Mouse (Mus musculus) kidney, postnatal 0 days (tissue): Measurements from ENCODE around the gene Olfr171. TPM values are rescaled to one million over a fixed set of nuclear protein-coding genes. Genes with fewer than 3 reads are reported as not detected.
"Not testable (repeated sequence)": the region's sequence is repeated elsewhere in the genome, so short reads cannot be mapped to it uniquely, and the experiment has no call there.

Experiments
- ATAC-seq: fragments of 200-750 bp; cut with Nextera tagmentation; replicated peaks from 2 replicates; pipeline ENCODE4 v1.8.0; 2017; ENCODE audit warnings: low read depth, moderate number of reproducible peaks, moderate TSS enrichment, moderate library complexity; ENCODE audit not compliant: low FRiP score
- DNase-seq: peaks from one replicate; pipeline ENCODE4 v3.0.0-alpha.2; 2016; ENCODE audit warnings: low spot score
- H3K27ac ChIP-seq: fragments of 300-500 bp; sonication (generic); 2 replicates; pipeline ENCODE4 v1.5.1; 2014; ENCODE audit warnings: mild to moderate bottlenecking
- H3K27me3 ChIP-seq: fragments of 300-500 bp; sonication (generic); 2 replicates; pipeline ENCODE4 v1.6.1; 2014; ENCODE audit warnings: low read length, mixed read lengths; ENCODE audit not compliant: insufficient read depth
- H3K36me3 ChIP-seq: fragments of 300-500 bp; sonication (generic); 2 replicates; pipeline ENCODE4 v1.6.1; 2014; ENCODE audit warnings: low read length, mixed read lengths; ENCODE audit not compliant: insufficient read depth
- H3K4me1 ChIP-seq: fragments of 300-500 bp; sonication (generic); replicated peaks from 2 replicates; pipeline ENCODE4 v1.6.1; 2014; ENCODE audit warnings: antibody characterized with exemption, low read length, mixed read lengths; ENCODE audit not compliant: insufficient read depth
- H3K4me2 ChIP-seq: fragments of 300-500 bp; sonication (generic); 2 replicates; pipeline ENCODE4 v1.6.1; 2014; ENCODE audit warnings: mild to moderate bottlenecking, low read length, moderate library complexity, mixed read lengths
- H3K4me3 ChIP-seq: fragments of 300-500 bp; sonication (generic); replicated peaks from 2 replicates; pipeline ENCODE4 v1.5.1; 2014; ENCODE audit warnings: low read depth, low read length
- H3K9ac ChIP-seq: fragments of 300-500 bp; sonication (generic); 2 replicates; pipeline ENCODE4 v1.6.1; 2014; ENCODE audit warnings: low read depth, low read length
- H3K9me3 ChIP-seq: fragments of 300-500 bp; sonication (generic); replicated peaks from 2 replicates; pipeline ENCODE4 v1.6.1; 2016; ENCODE audit warnings: low read length, inconsistent platforms, mixed read lengths
- CTCF ChIP-seq: IDR thresholded peaks from 2 replicates; pipeline ENCODE4 v1.5.1; 2016; ENCODE audit warnings: antibody characterized with exemption, low read depth, mild to moderate bottlenecking, moderate library complexity
- WGBS: fragments of 180-500 bp; shearing (Covaris S2); extraction: QIAGEN DNeasy Blood & Tissue Kit; methylation state at CpG from one replicate; pipeline ENCODE4 v1.1.7; 2014; 5-methylcytosine and 5-hydroxymethylcytosine counted together
- polyA plus RNA-seq: library from polyadenylated mRNA; unstranded; fragments of >200 nt; fragmentation: Nextera tagmentation; extraction: Ambion mirVana; gene quantifications from 2 replicates; pipeline ENCODE4 v1.2.1, GENCODE M21; 2015

Gene Olfr171
- polyA plus RNA-seq, result not detected in 2 replicates

DNA sequence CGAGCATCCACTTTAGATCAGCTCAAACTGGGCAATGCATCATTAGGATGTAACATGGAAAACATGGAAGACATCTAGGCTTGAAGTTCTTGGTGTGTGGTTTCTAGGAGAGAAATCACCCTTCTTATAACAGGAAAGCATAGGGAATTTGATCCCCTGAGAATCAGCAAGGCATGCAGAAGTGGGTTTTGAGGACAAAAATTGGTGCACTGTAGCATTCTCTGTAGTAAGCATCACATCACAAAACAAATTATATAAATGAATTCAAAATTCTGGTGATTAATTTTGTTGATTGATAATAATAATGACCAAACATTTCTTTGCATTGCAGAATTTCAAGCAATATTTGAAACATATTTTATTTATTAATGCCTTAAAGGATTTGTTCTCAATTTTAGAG lies at the start of gene Olfr171:
TSS of gene Olfr171 (minus strand) at position 101 of the 400 bp plus-strand sequence.
- Histone ChIP-seq H3K4me3 (no peak within 1 kb of the TSS), H3K9ac (no peak within 1 kb of the TSS), H3K27me3 (no peaks in the 10 kb centered on the region), H3K4me2 (no peak within 1 kb of the TSS), H3K27ac (no peak within 1 kb of the TSS), H3K4me1 (no peaks in the 10 kb centered on the region), H3K9me3 (no peaks in the 10 kb centered on the region), H3K36me3 (no peaks in the 10 kb centered on the region)
- no peak for TF ChIP-seq CTCF
- DNase-seq, result no peak
- WGBS, result 82% methylated on average over 1 of the region's 1 CpGs
- no peak for ATAC-seq

GRCm38 (mm10) chr16:19670768-19671357 lies 41.1 kb upstream of the Olfr171 start:
- Histone ChIP-seq H3K9ac (no peak overlapping the region), H3K9me3 (no peaks in the 10 kb centered on the region), H3K4me1 (no peaks in the 10 kb centered on the region), H3K27me3 (no peaks in the 10 kb centered on the region), H3K4me3 (no peak overlapping the region), H3K36me3 (no peaks in the 10 kb centered on the region), H3K27ac (no peak overlapping the region), H3K4me2 (no peak overlapping the region)
- 78% methylated on average over 2 of the region's 2 CpGs for WGBS
- TF ChIP-seq CTCF, result no peak
- DNase-seq (no peak), ATAC-seq (no peak)

GRCm38 (mm10) chr16:19666312-19666711 lies 36.6 kb upstream of the Olfr171 start:
- WGBS, result 53% methylated on average over 1 of the region's 1 CpGs
- no peaks in the 10 kb centered on the region for H3K4me1 ChIP-seq
- DNase-seq, result peak; percentile 18
- H3K4me2 ChIP-seq, result no peak overlapping the region
- no peak overlapping the region for H3K9ac ChIP-seq
- H3K36me3 ChIP-seq, result no peaks in the 10 kb centered on the region
- H3K27ac ChIP-seq, result no peak overlapping the region
- no peaks in the 10 kb centered on the region for H3K27me3 ChIP-seq
- H3K4me3 ChIP-seq, result no peak overlapping the region
- H3K9me3 ChIP-seq, result no peaks in the 10 kb centered on the region
- ATAC-seq, result no peak
- TF ChIP-seq CTCF, result peak; percentile 69

GRCm38 (mm10) chr16:19611782-19612181 lies 17.9 kb downstream of the Olfr171 start, which contains the start of gene Olfr170:
TSS of gene Olfr170 (minus strand) at chr16:19611882.
- H3K4me2 ChIP-seq, ATAC-seq, H3K4me1 ChIP-seq, H3K9ac ChIP-seq, H3K36me3 ChIP-seq, H3K9me3 ChIP-seq, H3K27me3 ChIP-seq, H3K27ac ChIP-seq, H3K4me3 ChIP-seq, DNase-seq: not testable (repeated sequence)
- 88% methylated on average over 2 of the region's 2 CpGs for WGBS

DNA sequence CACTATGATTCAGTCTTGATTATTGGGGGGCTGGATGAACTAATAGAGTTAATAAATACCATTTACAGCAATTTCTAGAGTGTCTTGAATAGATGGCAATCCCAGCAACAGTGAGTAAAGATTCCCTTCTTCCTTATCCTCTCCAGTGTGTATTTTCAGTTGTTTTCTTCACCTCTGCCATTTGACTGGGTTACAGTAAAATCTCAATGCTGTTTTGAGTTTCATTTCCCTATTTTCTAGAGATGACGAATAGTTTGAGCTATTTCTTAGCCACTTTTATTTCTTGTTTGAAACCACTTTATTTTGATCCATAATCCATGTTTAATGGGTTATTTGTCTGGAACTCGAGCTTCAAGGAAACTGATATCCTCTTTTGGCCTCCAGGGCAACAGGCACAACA lies 26.6 kb downstream of the Olfr171 start:
- TF ChIP-seq CTCF, result no peak
- no peak for DNase-seq
- Histone ChIP-seq H3K27me3 (no peaks in the 10 kb centered on the region), H3K9me3 (no peaks in the 10 kb centered on the region), H3K4me3 (no peak overlapping the region), H3K4me2 (no peak overlapping the region), H3K36me3 (no peaks in the 10 kb centered on the region), H3K9ac (no peak overlapping the region), H3K27ac (no peak overlapping the region), H3K4me1 (no peaks in the 10 kb centered on the region)
- WGBS, result 48% methylated on average over 2 of the region's 2 CpGs
- no peak for ATAC-seq

Other genes with a start within 250 kb of the Olfr171 start
- 0.13 and 0.40 TPM in 2 replicates for gene Olfr165, start 206.8 kb downstream of the Olfr171 start, polyA plus RNA-seq
- gene Olfr166, start 146.2 kb downstream of the Olfr171 start, polyA plus RNA-seq, result not detected in 2 replicates
- not detected in 2 replicates for gene Olfr167, start 107.7 kb downstream of the Olfr171 start, polyA plus RNA-seq
- gene Olfr168, start 94.4 kb downstream of the Olfr171 start, polyA plus RNA-seq, result not detected in 2 replicates
- gene Olfr169, start 58.1 kb downstream of the Olfr171 start, polyA plus RNA-seq, result not detected in 2 replicates
- not detected in 2 replicates for gene Olfr170, start 18.0 kb downstream of the Olfr171 start, polyA plus RNA-seq
- gene Lamp3, start 76.5 kb upstream of the Olfr171 start, polyA plus RNA-seq, result 0.08 TPM in 2 replicates
- gene B3gnt5, start 130.3 kb upstream of the Olfr171 start, polyA plus RNA-seq, result 4.6 and 5.5 TPM in 2 replicates